Mouse (Mus musculus) thymus, adult 2 months (tissue): ENCODE results near the gene Nos1ap.

Experiments used
- CTCF ChIP-seq: fragments of 200-500 bp; IDR thresholded peaks from 2 replicates; pipeline ENCODE4 v1.5.1; 2012; ENCODE audit warnings: mild to moderate bottlenecking, control low read depth, low read length, moderate library complexity, borderline replicate concordance; ENCODE audit not compliant: control insufficient read depth, poor library complexity, insufficient read depth; ENCODE audit errors: extremely low read depth
- POLR2A ChIP-seq: fragments of 200-500 bp; IDR thresholded peaks from 2 replicates; pipeline ENCODE4 v1.6.1; 2012; ENCODE audit warnings: mild to moderate bottlenecking, low read length, control low read depth, moderate library complexity; ENCODE audit not compliant: control insufficient read depth, poor library complexity, insufficient read depth; ENCODE audit errors: extremely low read depth

GRCm38 (mm10) chr1:170623432-170623831 is 33.8 kb upstream of the Nos1ap start:
- TF ChIP-seq CTCF (no peak), POLR2A (no peak)
